Mouse (Mus musculus) stomach, embryonic 16.5 days (tissue): ENCODE measurements around the gene Gpi1. TPM values are rescaled to one million over a fixed set of nuclear protein-coding genes. Genes with fewer than 3 reads are reported as not detected.

Source experiments
- ATAC-seq: fragments of 200-750 bp; cut with Nextera tagmentation; 2 replicates; pipeline ENCODE4 v1.8.0; 2017; ENCODE audit warnings: moderate number of reproducible peaks, moderate TSS enrichment; ENCODE audit not compliant: insufficient read depth, low FRiP score
- H3K27ac ChIP-seq: fragments of 300-500 bp; sonication (generic); 2 replicates; pipeline ENCODE4 v1.5.1; 2014; ENCODE audit warnings: low read length
- H3K27me3 ChIP-seq: fragments of 300-500 bp; sonication (generic); 2 replicates; pipeline ENCODE4 v1.6.1; 2014; ENCODE audit warnings: low read length, control low read depth, mixed read lengths; ENCODE audit not compliant: control insufficient read depth, insufficient read depth
- H3K36me3 ChIP-seq: fragments of 300-500 bp; sonication (generic); 2 replicates; pipeline ENCODE4 v1.6.1; 2014; ENCODE audit warnings: low read length; ENCODE audit not compliant: control insufficient read depth, insufficient read depth
- H3K4me1 ChIP-seq: fragments of 300-500 bp; sonication (generic); 2 replicates; pipeline ENCODE4 v1.6.1; 2014; ENCODE audit warnings: low read length, control low read depth, mixed read lengths; ENCODE audit not compliant: control insufficient read depth, insufficient read depth
- H3K4me2 ChIP-seq: fragments of 300-500 bp; sonication (generic); 2 replicates; pipeline ENCODE4 v1.6.1; 2014; ENCODE audit warnings: low read depth, low read length, mixed read lengths
- H3K4me3 ChIP-seq: fragments of 300-500 bp; sonication (generic); replicated peaks from 2 replicates; pipeline ENCODE4 v1.5.1; 2014; ENCODE audit warnings: mild to moderate bottlenecking, low read length
- H3K9ac ChIP-seq: fragments of 300-500 bp; sonication (generic); 2 replicates; pipeline ENCODE4 v1.6.1; 2014; ENCODE audit warnings: low read length
- H3K9me3 ChIP-seq: fragments of 300-500 bp; sonication (generic); replicated peaks from 2 replicates; pipeline ENCODE4 v1.6.1; 2016; ENCODE audit warnings: low read length, control low read depth; ENCODE audit not compliant: control insufficient read depth
- WGBS: fragments of 180-500 bp; shearing (Covaris S2); extraction: QIAGEN DNeasy Blood & Tissue Kit; methylation state at CpG from one replicate; pipeline ENCODE4 v1.1.7; 2014; 5-methylcytosine and 5-hydroxymethylcytosine counted together
- polyA plus RNA-seq: library from polyadenylated mRNA; unstranded; fragments of >200 nt; fragmentation: Nextera tagmentation; extraction: Ambion mirVana; gene quantifications from 2 replicates; pipeline ENCODE4 v1.2.1, GENCODE M21; 2015

The Gpi1 gene
- polyA plus RNA-seq, 1 experiment from 2014 or later, result 352 TPM

- Histone ChIP-seq H3K9ac (no peak overlapping the region), H3K9me3 (no peaks in the 10 kb centered on the region; the same call in 1 of the 2 replicates), H3K36me3 (peaks cover 25% of the 10 kb centered on the region), H3K4me2 (no peak overlapping the region), H3K4me3 (no peak overlapping the region), H3K27ac (no peak overlapping the region), H3K4me1 (peaks cover 30% of the 10 kb centered on the region), H3K27me3 (no peaks in the 10 kb centered on the region)
- no peak for ATAC-seq
- 89% methylated on average over 6 of the region's 6 CpGs for WGBS
Measured at GRCm38 (mm10) chr7:34224308-34224707, 5.8 kb downstream of the Gpi1 start.

- no peak overlapping the region for H3K4me3 ChIP-seq
- H3K9ac ChIP-seq, result no peak overlapping the region
- WGBS, result 96% methylated on average over 10 of the region's 10 CpGs
- no peak overlapping the region for H3K27ac ChIP-seq
- no peak overlapping the region for H3K4me2 ChIP-seq
- no peak for ATAC-seq
- peaks cover 11% of the 10 kb centered on the region; the same call in 1 of the 2 replicates for H3K4me1 ChIP-seq
- H3K9me3 ChIP-seq, result no peaks in the 10 kb centered on the region; the same call in 1 of the 2 replicates
- no peaks in the 10 kb centered on the region for H3K27me3 ChIP-seq
- peaks cover 22% of the 10 kb centered on the region for H3K36me3 ChIP-seq
Measured at GRCm38 (mm10) chr7:34222340-34222739, 7.8 kb downstream of the Gpi1 start.

- 86% methylated on average over 9 of the region's 9 CpGs for WGBS
- no peak overlapping the region for H3K4me3 ChIP-seq
- H3K4me2 ChIP-seq, result no peak overlapping the region
- peaks cover 17% of the 10 kb centered on the region for H3K36me3 ChIP-seq
- no peak overlapping the region for H3K27ac ChIP-seq
- 0 out of 2 replicates have a peak, but pooled peaks cover 10% of the 10 kb centered on the region for H3K4me1 ChIP-seq
- no peaks in the 10 kb centered on the region for H3K27me3 ChIP-seq
- H3K9me3 ChIP-seq, result no peaks in the 10 kb centered on the region; the same call in 1 of the 2 replicates
- no peak for ATAC-seq
- no peak overlapping the region for H3K9ac ChIP-seq
Measured at GRCm38 (mm10) chr7:34221594-34222250, 8.4 kb downstream of the Gpi1 start.

GRCm38 (mm10) chr7:34218496-34218895 is 11.6 kb downstream of the Gpi1 start:
- peaks cover 25% of the 10 kb centered on the region for H3K36me3 ChIP-seq
- ATAC-seq, result peak; percentile 4; the same call in 1 of the 2 replicates
- WGBS, result 72% methylated on average over 1 of the region's 1 CpGs

GRCm38 (mm10) chr7:34216474-34216873 is 13.7 kb downstream of the Gpi1 start:
- H3K9ac ChIP-seq, result no peak overlapping the region
- no peak overlapping the region for H3K4me2 ChIP-seq
- no peaks in the 10 kb centered on the region for H3K9me3 ChIP-seq
- peaks cover 23% of the 10 kb centered on the region for H3K36me3 ChIP-seq
- no peak overlapping the region for H3K4me3 ChIP-seq
- H3K27me3 ChIP-seq, result no peaks in the 10 kb centered on the region
- 92% methylated on average over 10 of the region's 10 CpGs for WGBS
- H3K27ac ChIP-seq, result no peak overlapping the region
- no peaks in the 10 kb centered on the region for H3K4me1 ChIP-seq
- ATAC-seq, result no peak

More at GRCm38 (mm10) chr7:34218496-34218895, 11.6 kb downstream of the Gpi1 start:
- no peak overlapping the region for H3K4me2 ChIP-seq
- no peaks in the 10 kb centered on the region for H3K4me1 ChIP-seq
- no peak overlapping the region for H3K9ac ChIP-seq
- no peaks in the 10 kb centered on the region; the same call in 1 of the 2 replicates for H3K9me3 ChIP-seq
- H3K27ac ChIP-seq, result no peak overlapping the region
- no peak overlapping the region for H3K4me3 ChIP-seq
- no peaks in the 10 kb centered on the region for H3K27me3 ChIP-seq

GRCm38 (mm10) chr7:34215481-34215880 is 14.7 kb downstream of the Gpi1 start:
- no peaks in the 10 kb centered on the region for H3K27me3 ChIP-seq
- H3K9me3 ChIP-seq, result no peaks in the 10 kb centered on the region
- 87% methylated on average over 9 of the region's 9 CpGs for WGBS
- no peak overlapping the region for H3K4me3 ChIP-seq
- no peak overlapping the region for H3K9ac ChIP-seq
- H3K4me2 ChIP-seq, result no peak overlapping the region
- no peak for ATAC-seq
- peaks cover 28% of the 10 kb centered on the region for H3K36me3 ChIP-seq
- no peaks in the 10 kb centered on the region for H3K4me1 ChIP-seq
- H3K27ac ChIP-seq, result no peak overlapping the region

GRCm38 (mm10) chr7:34214644-34215043 is 15.5 kb downstream of the Gpi1 start:
- H3K9me3 ChIP-seq, result no peaks in the 10 kb centered on the region
- H3K27me3 ChIP-seq, result no peaks in the 10 kb centered on the region
- no peak overlapping the region for H3K4me3 ChIP-seq
- 92% methylated on average over 8 of the region's 8 CpGs for WGBS
- H3K36me3 ChIP-seq, result peaks cover 28% of the 10 kb centered on the region
- H3K4me2 ChIP-seq, result no peak overlapping the region
- no peaks in the 10 kb centered on the region for H3K4me1 ChIP-seq
- no peak for ATAC-seq
- no peak overlapping the region for H3K9ac ChIP-seq
- no peak overlapping the region for H3K27ac ChIP-seq

- no peaks in the 10 kb centered on the region for H3K4me1 ChIP-seq
- peak overlapping the region; percentile 11; the same call in 1 of the 2 replicates for H3K27ac ChIP-seq
- H3K9ac ChIP-seq, result no peak overlapping the region
- H3K27me3 ChIP-seq, result no peaks in the 10 kb centered on the region
- H3K4me3 ChIP-seq, result no peak overlapping the region
- H3K9me3 ChIP-seq, result no peaks in the 10 kb centered on the region
- 76% methylated on average over 7 of the region's 7 CpGs for WGBS
- no peak overlapping the region for H3K4me2 ChIP-seq
- ATAC-seq, result no peak
- H3K36me3 ChIP-seq, result peaks cover 33% of the 10 kb centered on the region; the same call in 1 of the 2 replicates
Measured at GRCm38 (mm10) chr7:34213281-34213680, 16.9 kb downstream of the Gpi1 start.

GRCm38 (mm10) chr7:34208027-34208745 is 21.9 kb downstream of the Gpi1 start:
- no peak overlapping the region for H3K4me2 ChIP-seq
- no peak for ATAC-seq
- H3K9me3 ChIP-seq, result no peaks in the 10 kb centered on the region
- H3K27me3 ChIP-seq, result no peaks in the 10 kb centered on the region
- no peak overlapping the region for H3K27ac ChIP-seq
- H3K36me3 ChIP-seq, result peaks cover 56% of the 10 kb centered on the region
- no peak overlapping the region for H3K9ac ChIP-seq
- no peak overlapping the region for H3K4me3 ChIP-seq
- 92% methylated on average over 9 of the region's 9 CpGs for WGBS
- H3K4me1 ChIP-seq, result no peaks in the 10 kb centered on the region
